Mouse (Mus musculus): ENCODE measurements at regions not wholly inside any gene's neighbourhood (a gene's known extent, or its start where the extent isn't known, plus 50 kb on each side); places are given as distances from the start of the nearest gene placed in this dataset.

GRCm38 (mm10) chr2:178542032-178542431, 111.7 kb downstream of the Cdh26 start:
- CTCF ChIA-PET: interaction anchor here (0.8 kb wide), 1 partner anchor 122 kb away, joined by 3 read pairs; no protein-coding TSS in a partner anchor

- CTCF ChIA-PET: interaction anchor here (1.0 kb wide), 2 partner anchors 21 to 31 kb away, joined by 3 read pairs; no protein-coding TSS in a partner anchor
These were observed 114.1 kb downstream of the Cdh26 start for GRCm38 (mm10) chr2:178544411-178544810.

DNA sequence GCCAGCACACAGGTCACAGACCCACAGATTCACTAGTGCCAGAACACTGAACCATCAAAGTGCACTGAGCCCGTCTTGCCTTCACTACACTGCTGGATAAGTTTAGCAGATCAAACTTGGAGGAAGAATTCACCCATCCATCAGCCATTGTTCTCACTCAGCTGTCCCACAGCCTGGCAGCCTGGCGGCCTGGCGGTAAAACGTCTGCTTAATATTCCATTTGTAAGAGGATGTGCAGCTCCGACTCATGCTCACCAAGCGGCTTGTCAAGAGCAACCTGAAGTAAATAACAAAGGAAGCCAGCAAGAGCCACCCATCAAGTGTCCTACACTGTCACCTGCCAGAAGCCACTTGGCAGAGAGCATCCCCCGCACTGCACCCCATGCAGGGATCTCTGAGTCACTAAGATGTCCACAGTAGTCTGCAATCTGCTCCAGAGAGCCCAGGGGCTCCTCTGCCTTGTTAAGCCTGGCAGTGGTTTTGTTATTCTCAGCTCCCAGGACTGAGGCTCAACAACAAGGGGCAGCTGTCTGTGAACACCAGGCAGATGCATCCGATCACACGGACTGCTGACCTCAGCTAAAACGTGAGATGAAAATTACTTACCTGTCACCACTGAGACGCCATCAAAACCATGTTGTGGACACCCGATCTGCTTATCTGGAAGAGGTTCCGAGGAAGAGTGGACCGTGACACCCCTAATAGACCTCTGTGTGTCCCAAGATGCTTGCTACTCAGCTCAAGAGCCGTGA, 115.4 kb downstream of the Cdh26 start:
- CTCF ChIA-PET: interaction anchor here (0.6 to 1.4 kb wide), 4 partner anchors 23 to 47 kb away, joined by 3 read pairs; no protein-coding TSS in a partner anchor

DNA sequence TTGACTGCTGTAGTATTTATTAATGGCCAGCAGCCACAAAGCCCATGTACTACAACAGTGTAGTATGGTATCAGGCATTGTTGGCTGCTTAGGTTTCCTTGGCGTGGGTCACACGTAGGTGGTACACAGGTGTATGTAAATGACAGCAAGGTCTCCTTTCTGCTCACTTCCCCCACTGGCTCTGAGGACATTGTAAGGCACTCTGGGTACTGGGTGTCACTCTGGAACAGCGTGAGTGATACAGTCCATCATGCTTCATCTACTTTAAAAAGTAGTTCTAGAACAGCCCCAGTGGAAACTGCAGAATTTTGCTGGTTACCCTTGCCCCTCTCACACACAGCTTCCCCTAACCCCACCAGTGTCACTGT, 116.0 kb downstream of the Cdh26 start:
- CTCF ChIA-PET: interaction anchor here (0.6 to 1.4 kb wide), 4 partner anchors 10 to 48 kb away, joined by 3 to 4 read pairs (median 3); no protein-coding TSS in a partner anchor

GRCm38 (mm10) chr2:178546888-178547287, 116.6 kb downstream of the Cdh26 start:
- CTCF ChIA-PET: interaction anchor here (0.7 to 1.4 kb wide), 2 partner anchors 10 to 49 kb away, joined by 3 to 4 read pairs; no protein-coding TSS in a partner anchor

DNA sequence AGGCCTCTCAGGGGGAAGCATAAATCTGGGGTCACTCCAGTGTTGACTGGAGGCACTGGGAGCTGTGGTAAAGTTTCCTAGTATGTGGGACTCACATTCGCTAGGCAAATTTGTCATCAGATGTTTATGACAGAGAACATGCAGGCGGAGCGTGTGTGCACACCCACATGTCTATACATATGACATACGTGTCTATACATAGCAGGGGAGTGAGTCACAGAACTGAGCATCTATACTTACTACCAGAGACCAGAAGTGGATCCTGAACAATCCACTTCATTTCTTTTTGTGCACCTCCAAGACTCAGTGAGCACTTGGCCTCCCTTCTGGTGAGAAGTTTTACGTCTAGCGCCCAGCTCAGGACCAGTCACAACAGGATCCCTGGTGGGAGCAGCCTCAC, 118.6 kb downstream of the Cdh26 start:
- CTCF ChIA-PET: no interaction called here

- CTCF ChIA-PET: no interaction called here
These were observed 123.4 kb downstream of the Cdh26 start for GRCm38 (mm10) chr2:178553736-178554135.

DNA sequence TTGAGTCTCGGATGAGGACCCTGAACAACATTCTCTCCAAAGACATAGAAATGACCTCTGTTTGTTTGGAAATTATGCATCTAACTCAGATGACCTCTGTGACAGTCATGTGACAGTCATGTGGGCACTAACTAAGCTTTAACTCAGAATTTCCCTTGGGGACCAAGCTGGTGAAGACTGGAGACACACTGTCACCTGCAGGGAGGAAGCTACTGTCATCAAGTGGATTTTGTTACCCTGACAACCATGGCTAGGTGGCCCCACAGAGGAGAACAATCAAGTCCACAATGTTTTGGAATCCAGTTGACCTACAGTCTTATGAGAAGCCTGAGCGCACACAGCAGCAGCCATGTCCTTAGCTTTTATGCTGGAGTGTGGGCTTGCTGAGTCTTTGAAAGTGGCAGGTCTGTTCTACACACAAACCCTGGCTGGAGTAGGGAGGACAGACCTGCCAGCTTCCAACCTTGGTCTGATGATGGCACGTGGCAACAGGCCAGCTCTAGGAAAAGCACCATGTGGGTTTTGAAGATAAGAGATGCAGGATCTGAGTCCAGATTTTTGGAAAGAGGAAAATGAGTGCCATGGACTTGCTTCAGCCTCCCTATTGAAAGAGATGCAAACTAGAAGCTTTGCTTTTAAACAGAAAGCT, 125.5 kb downstream of the Cdh26 start:
- CTCF ChIA-PET: interaction anchor here (1.0 kb wide), 1 partner anchor 9 kb away, joined by 4 read pairs; no protein-coding TSS in a partner anchor

DNA sequence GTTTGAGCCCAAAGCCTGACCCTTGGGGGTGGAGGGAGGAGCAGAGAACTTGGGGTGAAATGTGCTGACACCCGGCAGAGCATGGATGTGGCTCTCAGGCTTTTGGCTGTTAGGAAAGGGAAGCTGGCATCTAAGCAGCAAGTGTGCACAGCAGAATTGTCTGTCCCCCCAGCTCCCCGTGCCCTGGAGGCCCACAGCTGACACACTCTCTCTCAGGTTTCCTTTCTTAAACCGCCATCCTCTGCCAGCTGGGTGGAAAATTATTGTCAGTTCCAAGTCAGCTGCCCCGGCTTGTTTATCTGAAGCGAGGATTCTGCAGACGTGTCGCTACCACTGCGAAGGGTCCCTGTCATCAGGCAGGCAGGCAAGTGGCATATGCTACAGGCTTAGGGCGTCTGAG, 127.6 kb downstream of the Cdh26 start:
- CTCF ChIA-PET: no interaction called here

DNA sequence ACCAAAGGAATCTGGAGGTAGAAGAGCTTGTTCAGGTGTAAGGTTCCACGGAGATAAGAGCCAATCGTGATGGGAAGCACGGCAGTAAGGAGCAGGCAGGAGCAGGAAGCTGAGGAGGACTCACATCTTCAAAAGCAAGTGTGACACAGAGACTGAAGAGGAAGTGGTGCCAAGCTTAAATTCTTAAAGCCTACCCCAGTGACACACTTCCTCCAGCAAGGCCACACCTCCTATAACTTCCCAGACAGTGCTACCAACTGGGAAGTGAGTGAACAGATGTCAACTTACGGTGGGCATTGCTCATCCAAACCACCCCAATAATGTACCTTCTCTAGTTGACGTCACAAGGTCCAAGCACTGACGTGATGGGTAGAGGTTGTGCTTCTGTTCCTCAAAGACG, 133.0 kb downstream of the Cdh26 start:
- CTCF ChIA-PET: no interaction called here

GRCm38 (mm10) chr2:178565368-178565818, 135.1 kb downstream of the Cdh26 start:
- CTCF ChIA-PET: interaction anchor here (0.8 to 1.1 kb wide), 3 partner anchors 10 to 57 kb away, joined by 3 read pairs; no protein-coding TSS in a partner anchor

DNA sequence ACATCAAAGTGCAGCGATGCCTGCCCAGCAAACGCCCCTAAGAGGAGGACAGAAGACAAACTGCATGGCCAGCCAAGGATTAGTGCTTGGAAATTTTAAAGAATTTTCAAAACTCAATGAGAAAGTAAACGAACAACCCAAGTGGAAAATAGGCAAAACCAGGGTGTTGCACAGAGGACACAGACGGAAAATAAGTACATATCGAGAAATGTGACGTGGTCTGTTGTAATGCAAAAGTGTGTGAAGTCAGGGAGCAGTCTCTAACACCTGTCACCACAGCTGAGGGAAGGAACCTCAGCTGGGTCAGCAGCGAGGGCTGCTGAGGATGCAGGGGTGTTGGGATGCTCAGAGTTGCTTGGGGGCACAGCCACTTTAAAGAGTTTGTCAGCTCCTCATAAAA, 137.2 kb downstream of the Cdh26 start:
- CTCF ChIA-PET: no interaction called here

- CTCF ChIA-PET: no interaction called here
These were observed 142.0 kb downstream of the Cdh26 start for GRCm38 (mm10) chr2:178572301-178572700.

DNA sequence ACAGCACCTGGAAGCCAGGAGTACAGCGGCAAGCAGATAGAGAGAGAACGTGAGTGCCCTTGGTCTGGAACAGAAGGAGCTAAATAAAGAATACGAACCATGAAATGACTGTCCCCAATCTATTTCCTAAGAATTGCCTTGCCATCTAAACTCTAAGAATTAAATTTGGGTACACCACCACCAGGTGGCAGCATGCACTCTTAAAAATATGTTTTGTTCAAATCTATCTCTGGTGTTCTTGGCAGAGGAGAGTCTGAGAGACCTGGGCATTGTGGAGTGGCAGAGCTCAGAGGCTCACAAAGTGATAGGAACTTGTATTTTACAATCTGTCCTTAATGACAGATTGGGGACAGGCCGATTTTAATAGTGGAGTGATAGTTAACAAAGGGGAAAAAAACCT, 144.5 kb downstream of the Cdh26 start:
- CTCF ChIA-PET: interaction anchor here (0.5 to 0.8 kb wide), 3 partner anchors 10 to 160 kb away, joined by 3 to 4 read pairs (median 3); no protein-coding TSS in a partner anchor

DNA sequence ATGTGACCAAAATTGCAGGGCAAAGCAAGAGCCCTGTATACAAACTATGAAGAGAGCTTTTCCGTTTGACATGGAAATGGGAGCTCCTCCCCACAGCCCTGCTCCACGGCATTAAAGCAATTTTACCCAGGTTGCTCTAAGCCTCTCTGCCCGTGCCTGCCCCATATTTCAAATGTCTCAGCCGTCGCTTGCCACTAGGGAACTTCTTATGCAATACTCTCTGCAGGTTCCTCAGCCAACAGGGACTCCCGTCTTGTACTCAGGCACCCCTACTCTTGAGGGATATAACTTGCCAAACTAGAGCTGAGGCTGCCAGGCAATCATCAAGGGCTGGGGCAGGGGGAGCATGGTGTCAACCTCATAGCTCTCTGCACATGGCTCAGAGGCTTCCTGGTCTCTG, 145.1 kb downstream of the Cdh26 start:
- CTCF ChIA-PET: interaction anchor here (0.5 to 0.8 kb wide), 3 partner anchors 10 to 160 kb away, joined by 3 to 4 read pairs (median 3); no protein-coding TSS in a partner anchor

GRCm38 (mm10) chr2:178576067-178576466, 145.7 kb downstream of the Cdh26 start:
- CTCF ChIA-PET: no interaction called here

GRCm38 (mm10) chr2:178579571-178579970, 149.2 kb downstream of the Cdh26 start:
- CTCF ChIA-PET: no interaction called here

GRCm38 (mm10) chr2:178581306-178581705, 151.0 kb downstream of the Cdh26 start:
- CTCF ChIA-PET: no interaction called here

DNA sequence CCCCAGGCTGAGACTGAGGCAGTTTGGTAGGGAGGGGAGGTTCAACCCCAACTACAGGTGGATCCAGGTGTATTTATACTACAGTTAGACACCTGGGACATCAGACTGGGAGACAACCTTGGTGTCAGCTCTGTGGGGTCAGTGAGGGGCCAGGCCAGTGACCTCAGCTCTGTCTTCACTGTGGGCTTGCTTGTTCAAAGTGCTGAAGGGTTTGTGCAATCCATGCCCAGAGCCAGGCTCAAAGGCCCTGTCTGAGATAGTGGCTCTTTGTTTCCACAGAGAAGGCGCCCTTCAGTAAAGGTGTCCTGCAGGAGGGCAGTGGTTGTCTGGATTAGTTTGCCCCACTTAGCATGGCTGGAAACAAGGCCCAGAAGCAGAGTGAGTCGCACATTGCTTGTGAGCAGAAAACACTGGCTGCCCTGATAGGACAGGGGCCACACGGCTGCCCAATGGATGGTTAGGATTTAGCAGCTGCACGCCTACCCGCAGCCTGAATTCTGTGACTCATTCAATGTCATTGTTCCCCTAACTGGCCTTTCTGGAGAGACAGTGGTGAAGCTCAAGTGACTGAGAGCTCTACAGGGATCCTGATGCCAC, 154.7 kb downstream of the Cdh26 start:
- CTCF ChIA-PET: no interaction called here

- CTCF ChIA-PET: no interaction called here
These were observed 156.9 kb downstream of the Cdh26 start for GRCm38 (mm10) chr2:178587134-178587636.

DNA sequence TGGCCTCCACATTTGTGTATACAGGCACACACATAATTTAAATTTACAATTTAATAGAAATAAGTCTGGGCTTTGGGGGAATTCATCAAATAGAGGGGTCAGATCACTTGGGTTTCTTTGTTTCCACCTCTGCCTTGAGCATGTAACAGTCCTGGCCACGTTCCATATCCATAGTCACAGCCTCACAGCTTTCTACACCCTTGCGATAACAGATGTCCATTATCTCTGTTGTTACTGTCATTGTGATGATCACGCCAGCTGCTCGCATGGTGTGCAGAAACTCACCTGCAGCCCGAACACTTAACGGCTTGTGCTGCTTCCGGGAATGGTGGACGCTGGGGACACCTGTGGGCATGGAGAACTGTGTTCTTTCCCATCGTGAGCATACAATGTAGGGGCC, 163.4 kb downstream of the Cdh26 start:
- CTCF ChIA-PET: no interaction called here

- CTCF ChIA-PET: no interaction called here
These were observed 163.8 kb downstream of the Cdh26 start for GRCm38 (mm10) chr2:178594177-178594576.
